Mouse (Mus musculus): ENCODE results near the gene Sox15. TPM values are rescaled to one million over a fixed set of nuclear protein-coding genes. Genes with fewer than 3 reads are reported as not detected.

The Sox15 gene
- total and polyA plus RNA-seq, 3 experiments = 0.17 to 0.54 TPM; not detected in 1

- Histone ChIP-seq H3K9ac (ENCODE audit: insufficient read depth, low read depth) (no peak overlapping the region), H3K9me3 (replicated peaks; ENCODE audit: low read length) (no peaks in the 10 kb centered on the region), H3K4me1 (ENCODE audit: control insufficient read depth in 1 of 2, insufficient read depth in 2 of 2) (no peaks in the 10 kb centered on the region), H3K4me2 (ENCODE audit: insufficient read depth, low read depth, poor library complexity, severe bottlenecking) (no peak overlapping the region), H3K79me2 (replicated peaks; ENCODE audit: control insufficient read depth, extremely low read depth, insufficient read depth, poor library complexity, severe bottlenecking) (no peaks in the 10 kb centered on the region), H3K27ac (ENCODE audit: insufficient read depth, low read depth) (no peak overlapping the region), H3K4me3 (replicated peaks in 1 of 3; ENCODE audit: low read depth in 2 of 3, low read length in 2 of 3, poor library complexity in 1 of 3) (no peak overlapping the region), H3K27me3 (replicated peaks) (peaks cover 58% of the 10 kb centered on the region), H3K36me3 (replicated peaks in 1 of 2; ENCODE audit: control insufficient read depth in 1 of 2, insufficient read depth in 1 of 2, low read length in 1 of 2) (no peaks in the 10 kb centered on the region)
- DNase-seq (ENCODE audit: extremely low read depth) = no peak
- TF ChIP-seq JUN (IDR thresholded peaks at IDR 0.05; ENCODE audit: insufficient read depth, low read depth, low read length) = no peak
- no peak for TF ChIP-seq POLR2A (IDR thresholded peaks at IDR 0.05; ENCODE audit: low read depth, low read length)
- TF ChIP-seq MAFK (IDR thresholded peaks at IDR 0.05; ENCODE audit: insufficient replicate concordance, low read length) = no peak
- TF ChIP-seq ZKSCAN1 (IDR thresholded peaks at IDR 0.05; ENCODE audit: borderline replicate concordance, low read depth, low read length) = no peak
- TF ChIP-seq USF1 (IDR thresholded peaks at IDR 0.05; ENCODE audit: low read depth, low read length) = no peak
- TF ChIP-seq CHD1 (IDR thresholded peaks at IDR 0.05; ENCODE audit: low read depth, low read length) = no peak
- no peak for TF ChIP-seq JUND (conservative IDR thresholded peaks at IDR 0.05; ENCODE audit: low read depth, low read length)
- no peak for TF ChIP-seq RCOR1 (conservative IDR thresholded peaks at IDR 0.05; ENCODE audit: low read depth, low read length)
- TF ChIP-seq POLR2AphosphoS2 (IDR thresholded peaks at IDR 0.05; ENCODE audit: low read depth, low read length) = no peak
- TF ChIP-seq MAX (IDR thresholded peaks at IDR 0.05; ENCODE audit: low read length) = no peak
- TF ChIP-seq RAD21 (IDR thresholded peaks at IDR 0.05; ENCODE audit: low read depth, low read length) = no peak
- TF ChIP-seq SMC3 (IDR thresholded peaks at IDR 0.05; ENCODE audit: low read depth, low read length) = no peak
- in situ Hi-C loops (cut with MboI; ENCODE audit: low pct_ligation_motif_present, low pct_unique_long_range_greater_than_20kb, low sequenced_read_pairs) = no loop called here
- dilution Hi-C loops (cut with MboI; ENCODE audit: extremely low pct_ligation_motif_present, extremely low pct_unique_long_range_greater_than_20kb, low sequenced_read_pairs) = no loop called here
These were observed 34.6 kb upstream of the Sox15 start for GRCm38 (mm10) chr11:69620394-69621081.

- H3K9me3 ChIP-seq (replicated peaks; ENCODE audit: low read length) = no peaks in the 10 kb centered on the region
- TF ChIP-seq USF1 (IDR thresholded peaks at IDR 0.05; ENCODE audit: low read depth, low read length) = no peak
- TF ChIP-seq RCOR1 (conservative IDR thresholded peaks at IDR 0.05; ENCODE audit: low read depth, low read length) = no peak
- TF ChIP-seq HCFC1 (IDR thresholded peaks at IDR 0.05; ENCODE audit: low read depth, low read length) = no peak
- TF ChIP-seq KAT2A (IDR thresholded peaks at IDR 0.05; ENCODE audit: insufficient replicate concordance, low read length) = no peak
- TF ChIP-seq MAX (IDR thresholded peaks at IDR 0.05; ENCODE audit: low read length) = no peak
- no peak for TF ChIP-seq MYC (IDR thresholded peaks at IDR 0.05; ENCODE audit: low read depth, low read length)
- TF ChIP-seq ZMIZ1 (IDR thresholded peaks at IDR 0.05; ENCODE audit: low read depth, low read length) = no peak
- no peak for TF ChIP-seq IRF4 (IDR thresholded peaks at IDR 0.05; ENCODE audit: low read depth, low read length)
- no peak for TF ChIP-seq POLR2AphosphoS2 (IDR thresholded peaks at IDR 0.05; ENCODE audit: low read depth, low read length)
- TF ChIP-seq USF2 (conservative IDR thresholded peaks at IDR 0.05; ENCODE audit: low read depth, low read length) = no peak
- TF ChIP-seq CHD1 (IDR thresholded peaks at IDR 0.05; ENCODE audit: low read depth, low read length) = no peak
- no peak for TF ChIP-seq MAZ (IDR thresholded peaks at IDR 0.05; ENCODE audit: low read depth, low read length)
- no peak for TF ChIP-seq TBP (conservative IDR thresholded peaks at IDR 0.05; ENCODE audit: low read depth, low read length)
- no peak for TF ChIP-seq NELFE (IDR thresholded peaks at IDR 0.05; ENCODE audit: low read depth, low read length)
- TF ChIP-seq GABPA (IDR thresholded peaks at IDR 0.05; ENCODE audit: insufficient replicate concordance, low read depth, low read length) = no peak
- no peaks in the 10 kb centered on the region for H3K36me3 ChIP-seq (replicated peaks in 1 of 2; ENCODE audit: control insufficient read depth in 1 of 2, insufficient read depth in 1 of 2, low read length in 1 of 2)
- H3K27me3 ChIP-seq (replicated peaks) = peaks cover 46% of the 10 kb centered on the region
- in situ Hi-C loops (cut with MboI; ENCODE audit: low pct_ligation_motif_present, low pct_unique_long_range_greater_than_20kb, low sequenced_read_pairs) (no loop called here), dilution Hi-C loops (cut with MboI; ENCODE audit: extremely low pct_ligation_motif_present, extremely low pct_unique_long_range_greater_than_20kb, low sequenced_read_pairs) (no loop called here)
- no peak within 1 kb of the TSS for H3K4me2 ChIP-seq (ENCODE audit: insufficient read depth, low read depth, poor library complexity, severe bottlenecking)
- no peaks in the 10 kb centered on the region for H3K4me1 ChIP-seq (ENCODE audit: control insufficient read depth in 1 of 2, insufficient read depth in 2 of 2)
- no peak within 1 kb of the TSS for H3K9ac ChIP-seq (ENCODE audit: insufficient read depth, low read depth)
- H3K27ac ChIP-seq (ENCODE audit: insufficient read depth, low read depth) = no peak within 1 kb of the TSS
- peak within 1 kb of the TSS in 1 of 3 experiments; percentile 41 for H3K4me3 ChIP-seq (replicated peaks in 1 of 3; ENCODE audit: low read depth in 2 of 3, low read length in 2 of 3, poor library complexity in 1 of 3)
- no peaks in the 10 kb centered on the region for H3K79me2 ChIP-seq (replicated peaks; ENCODE audit: control insufficient read depth, extremely low read depth, insufficient read depth, poor library complexity, severe bottlenecking)
- DNase-seq (ENCODE audit: extremely low read depth) = no peak
These were observed 33.4 kb upstream of the Sox15 start, which contains the start of gene Sat2 for GRCm38 (mm10) chr11:69621571-69622268. Gene Sat2, plus strand, starts transcription at chr11:69622024.
